Mouse (Mus musculus): Measurements from ENCODE around the gene Gsto2. TPM values are rescaled to one million over a fixed set of nuclear protein-coding genes. Genes with fewer than 3 reads are reported as not detected.

Gsto2 gene
- polyA plus RNA-seq, 1 experiment = not detected

DNA sequence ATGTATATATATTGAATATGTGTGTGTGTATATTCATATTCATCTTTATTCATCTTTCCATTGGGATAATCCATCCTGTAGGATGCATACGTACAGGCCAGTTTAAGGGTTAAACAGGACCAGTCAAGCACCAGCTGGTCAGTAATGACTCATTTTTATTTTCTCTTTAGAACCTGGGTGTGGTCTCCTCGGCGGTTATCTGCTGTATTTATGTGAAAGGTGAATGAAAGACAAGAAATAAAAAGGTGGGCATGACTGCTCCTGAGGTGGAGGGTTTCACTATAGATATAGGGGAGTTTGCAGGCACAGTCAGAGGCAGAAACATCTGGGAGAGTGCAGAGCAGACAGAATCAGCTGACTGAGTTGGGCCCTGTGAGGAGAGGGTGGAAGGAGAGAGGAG lies 4.2 kb downstream of the Gsto2 start:
- peaks cover 15% of the 10 kb centered on the region for H3K4me1 ChIP-seq (ENCODE audit: control insufficient read depth)
- peaks cover 15% of the 10 kb centered on the region for H3K27me3 ChIP-seq (ENCODE audit: control insufficient read depth)
- no peaks in the 10 kb centered on the region for H3K9me3 ChIP-seq (ENCODE audit: control insufficient read depth, low read length)
- TF ChIP-seq GATA1 (IDR thresholded peaks at IDR 0.05; ENCODE audit: low read length) (no peak), TAL1 (IDR thresholded peaks at IDR 0.05; ENCODE audit: low read length) (no peak)
- H3K4me3 ChIP-seq (replicated peaks) = no peak overlapping the region
- no peaks in the 10 kb centered on the region for H3K36me3 ChIP-seq (ENCODE audit: control insufficient read depth)

GRCm38 (mm10) chr19:47870102-47870666 lies 4.8 kb downstream of the Gsto2 start:
- H3K4me1 ChIP-seq (ENCODE audit: control insufficient read depth) = peaks cover 8% of the 10 kb centered on the region
- H3K4me3 ChIP-seq (replicated peaks) = no peak overlapping the region
- no peaks in the 10 kb centered on the region for H3K36me3 ChIP-seq (ENCODE audit: control insufficient read depth)
- peaks cover 15% of the 10 kb centered on the region for H3K27me3 ChIP-seq (ENCODE audit: control insufficient read depth)
- H3K9me3 ChIP-seq (ENCODE audit: control insufficient read depth, low read length) = no peaks in the 10 kb centered on the region
- TF ChIP-seq TAL1 (IDR thresholded peaks at IDR 0.05; ENCODE audit: low read length) = no peak

GRCm38 (mm10) chr19:47871515-47871914 lies 6.2 kb downstream of the Gsto2 start:
- no peaks in the 10 kb centered on the region for H3K36me3 ChIP-seq (ENCODE audit: control insufficient read depth)
- H3K27me3 ChIP-seq (ENCODE audit: control insufficient read depth) = peaks cover 20% of the 10 kb centered on the region
- no peaks in the 10 kb centered on the region for H3K4me1 ChIP-seq (ENCODE audit: control insufficient read depth)
- no peaks in the 10 kb centered on the region for H3K9me3 ChIP-seq (ENCODE audit: control insufficient read depth, low read length)
- H3K4me3 ChIP-seq (replicated peaks) = no peak overlapping the region
- no peak for TF ChIP-seq GATA1 (IDR thresholded peaks at IDR 0.05; ENCODE audit: low read length)
- TF ChIP-seq TAL1 (IDR thresholded peaks at IDR 0.05; ENCODE audit: low read length) = no peak

DNA sequence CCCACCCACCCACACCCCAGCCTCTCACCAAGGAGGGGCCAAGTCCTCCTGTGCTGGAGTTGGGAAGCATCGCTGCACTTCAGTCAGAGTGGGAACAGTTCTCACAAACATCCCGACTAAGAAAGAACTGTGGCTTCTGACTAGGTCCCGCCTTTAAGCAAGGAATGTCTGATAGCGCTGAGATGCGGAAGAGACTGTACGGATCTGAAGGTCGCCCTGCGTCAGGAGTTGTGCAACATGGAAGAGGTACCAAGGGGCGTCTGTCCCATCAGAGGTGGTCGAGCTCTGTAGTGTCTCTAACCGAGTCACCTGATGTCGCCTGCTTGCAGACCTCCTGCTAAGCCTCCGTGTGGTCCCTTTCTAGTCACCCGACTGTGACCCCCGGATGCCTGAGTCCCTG lies 10.9 kb downstream of the Gsto2 start:
- peaks cover 12% of the 10 kb centered on the region for H3K27me3 ChIP-seq (ENCODE audit: control insufficient read depth)
- H3K4me1 ChIP-seq (ENCODE audit: control insufficient read depth) = no peaks in the 10 kb centered on the region
- H3K4me3 ChIP-seq (replicated peaks) = no peak overlapping the region
- TF ChIP-seq TAL1 (IDR thresholded peaks at IDR 0.05; ENCODE audit: low read length) (no peak), GATA1 (IDR thresholded peaks at IDR 0.05; ENCODE audit: low read length) (no peak)
- no peaks in the 10 kb centered on the region for H3K9me3 ChIP-seq (ENCODE audit: control insufficient read depth, low read length)
- no peaks in the 10 kb centered on the region for H3K36me3 ChIP-seq (ENCODE audit: control insufficient read depth)

GRCm38 (mm10) chr19:47881538-47881937 lies 16.2 kb downstream of the Gsto2 start:
- Histone ChIP-seq H3K4me3 (replicated peaks) (no peak overlapping the region), H3K4me1 (ENCODE audit: control insufficient read depth) (no peaks in the 10 kb centered on the region), H3K27me3 (ENCODE audit: control insufficient read depth) (peaks cover under 1% of the 10 kb centered on the region; the same call in 1 of the 2 replicates), H3K36me3 (ENCODE audit: control insufficient read depth) (no peaks in the 10 kb centered on the region), H3K9me3 (ENCODE audit: control insufficient read depth, low read length) (no peaks in the 10 kb centered on the region)
- TF ChIP-seq GATA1 (IDR thresholded peaks at IDR 0.05; ENCODE audit: low read length) = no peak
- TF ChIP-seq TAL1 (IDR thresholded peaks at IDR 0.05; ENCODE audit: low read length) = no peak

DNA sequence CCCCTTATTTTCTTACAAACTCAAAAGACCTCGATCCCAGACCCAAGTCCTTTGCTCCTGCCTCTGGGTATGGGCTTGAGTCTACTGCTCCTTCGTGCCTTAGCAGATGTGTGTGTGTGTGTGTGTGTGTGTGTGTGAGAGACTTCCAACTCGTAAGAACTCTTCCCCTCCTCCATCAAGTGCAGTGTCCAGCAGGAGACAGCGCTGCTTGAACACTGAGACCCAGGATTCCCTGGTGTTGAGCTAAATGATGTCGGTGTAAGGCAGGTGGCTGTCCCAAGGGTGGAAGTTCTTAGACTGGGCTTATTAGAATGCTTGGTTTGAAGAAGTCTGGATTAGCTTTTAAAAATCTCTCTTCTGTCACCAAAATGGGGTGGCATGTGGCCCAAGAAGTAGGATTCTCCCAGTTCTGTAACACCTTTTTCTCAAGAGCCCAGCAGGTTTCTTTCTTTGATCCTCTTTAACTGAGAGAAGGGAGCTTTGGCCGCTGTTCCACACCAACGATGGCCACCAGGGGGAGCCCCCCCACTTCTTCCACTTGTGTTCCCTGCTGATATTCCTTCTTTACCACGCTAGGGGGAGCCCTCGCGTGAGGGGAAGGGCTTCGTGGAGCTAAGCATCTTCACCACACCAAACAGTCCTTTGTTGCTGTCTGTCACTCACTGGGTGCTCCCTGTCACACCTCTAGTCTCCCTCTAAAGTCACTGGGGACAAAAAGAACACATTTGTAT lies 17.0 kb downstream of the Gsto2 start:
- H3K9me3 ChIP-seq (ENCODE audit: control insufficient read depth, low read length) = no peaks in the 10 kb centered on the region
- no peaks in the 10 kb centered on the region for H3K27me3 ChIP-seq (ENCODE audit: control insufficient read depth)
- TF ChIP-seq TAL1 (IDR thresholded peaks at IDR 0.05; ENCODE audit: low read length) = no peak
- H3K4me3 ChIP-seq (replicated peaks) = no peak overlapping the region
- H3K36me3 ChIP-seq (ENCODE audit: control insufficient read depth) = no peaks in the 10 kb centered on the region
- H3K4me1 ChIP-seq (ENCODE audit: control insufficient read depth) = no peaks in the 10 kb centered on the region

- Histone ChIP-seq H3K4me1 (ENCODE audit: control insufficient read depth) (no peaks in the 10 kb centered on the region), H3K27me3 (ENCODE audit: control insufficient read depth) (no peaks in the 10 kb centered on the region), H3K4me3 (replicated peaks) (no peak overlapping the region), H3K36me3 (ENCODE audit: control insufficient read depth) (no peaks in the 10 kb centered on the region), H3K9me3 (ENCODE audit: control insufficient read depth, low read length) (no peaks in the 10 kb centered on the region)
- no peak for TF ChIP-seq TAL1 (IDR thresholded peaks at IDR 0.05; ENCODE audit: low read length)
- TF ChIP-seq GATA1 (IDR thresholded peaks at IDR 0.05; ENCODE audit: low read length) = no peak
Measured at GRCm38 (mm10) chr19:47882882-47883254, 17.5 kb downstream of the Gsto2 start.

GRCm38 (mm10) chr19:47884296-47885085 lies 19.2 kb downstream of the Gsto2 start:
- TF ChIP-seq GATA1 (IDR thresholded peaks at IDR 0.05; ENCODE audit: low read length) = no peak
- TF ChIP-seq TAL1 (IDR thresholded peaks at IDR 0.05; ENCODE audit: low read length) = no peak
- Histone ChIP-seq H3K4me3 (replicated peaks) (no peak overlapping the region), H3K36me3 (ENCODE audit: control insufficient read depth) (no peaks in the 10 kb centered on the region), H3K27me3 (ENCODE audit: control insufficient read depth) (no peaks in the 10 kb centered on the region), H3K4me1 (ENCODE audit: control insufficient read depth) (no peaks in the 10 kb centered on the region), H3K9me3 (ENCODE audit: control insufficient read depth, low read length) (no peaks in the 10 kb centered on the region)

DNA sequence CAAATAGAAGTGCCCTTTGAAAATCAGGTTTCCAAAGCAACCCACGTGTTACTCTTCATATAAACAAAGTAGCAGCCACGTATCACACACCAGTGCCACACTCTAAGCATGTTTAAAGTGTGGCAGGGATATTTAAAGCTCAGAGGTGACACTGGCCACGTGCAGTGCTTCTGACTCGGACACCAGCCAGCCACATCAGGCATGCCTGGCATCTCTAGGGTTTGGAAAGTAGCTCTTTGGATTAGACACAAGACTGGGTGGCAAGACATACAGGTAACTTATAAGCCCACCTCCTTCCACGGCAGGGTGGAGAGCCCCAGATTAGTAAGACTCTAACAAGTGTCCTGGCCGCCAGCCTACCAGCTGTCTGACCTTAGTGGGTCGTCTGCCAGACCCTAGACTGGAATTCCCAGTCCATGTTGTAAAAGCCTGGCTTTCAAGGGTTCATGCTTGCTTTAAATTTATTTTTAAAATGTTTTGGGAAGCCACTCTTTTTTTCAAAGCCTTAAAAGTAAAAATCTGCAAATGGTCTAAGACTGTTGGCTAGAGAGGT lies 19.9 kb downstream of the Gsto2 start:
- Histone ChIP-seq H3K9me3 (ENCODE audit: control insufficient read depth, low read length) (no peaks in the 10 kb centered on the region), H3K27me3 (ENCODE audit: control insufficient read depth) (no peaks in the 10 kb centered on the region), H3K36me3 (ENCODE audit: control insufficient read depth) (no peaks in the 10 kb centered on the region), H3K4me1 (ENCODE audit: control insufficient read depth) (no peaks in the 10 kb centered on the region), H3K4me3 (replicated peaks) (no peak overlapping the region)
- TF ChIP-seq GATA1 (IDR thresholded peaks at IDR 0.05; ENCODE audit: low read length) = no peak
- no peak for TF ChIP-seq TAL1 (IDR thresholded peaks at IDR 0.05; ENCODE audit: low read length)

Data from erythroblast, embryonic 14.5 days (primary cell).